Mouse (Mus musculus) myocyte (in vitro differentiated cells): ENCODE results near the gene Rxra. TPM values are rescaled to one million over a fixed set of nuclear protein-coding genes. Genes with fewer than 3 reads are reported as not detected.

Source experiments
- H3K27me3 ChIP-seq: one replicate; pipeline ENCODE4 v1.6.1; 2011; ENCODE audit not compliant: control insufficient read depth, insufficient read depth, insufficient read length
- H3K36me3 ChIP-seq: one replicate; pipeline ENCODE4 v1.6.1; 2011; ENCODE audit not compliant: control insufficient read depth, insufficient read depth
- H3K4me2 ChIP-seq: one replicate; pipeline ENCODE4 v1.6.1; 2011; ENCODE audit warnings: low read depth, control low read depth
- H3K4me3 ChIP-seq: one replicate; pipeline ENCODE4 v1.5.1; 2011; ENCODE audit warnings: mild to moderate bottlenecking, control low read depth, moderate library complexity
- H3K79me2 ChIP-seq: one replicate; pipeline ENCODE4 v1.6.1; 2011; ENCODE audit not compliant: control insufficient read depth, insufficient read depth
- H3ac ChIP-seq: one replicate; pipeline ENCODE4 v1.6.1; 2011; ENCODE audit not compliant: control insufficient read depth, insufficient read length
- CEBPB ChIP-seq: IDR thresholded peaks from 2 replicates; pipeline ENCODE4 v1.6.1; 2011; ENCODE audit warnings: mild to moderate bottlenecking, moderate library complexity; ENCODE audit not compliant: poor library complexity, insufficient read depth, severe bottlenecking
- E2F4 ChIP-seq: IDR thresholded peaks from one replicate; pipeline ENCODE4 v1.6.1; 2011; ENCODE audit warnings: mild to moderate bottlenecking, control low read depth, moderate library complexity; ENCODE audit not compliant: insufficient read depth
- MAX ChIP-seq: IDR thresholded peaks from one replicate; pipeline ENCODE4 v1.6.1; 2011; ENCODE audit warnings: low read depth, mild to moderate bottlenecking, control low read depth
- MYOD1 ChIP-seq, 3 experiments: IDR thresholded peaks; one replicate each; pipeline ENCODE4 v1.6.1; 2011; ENCODE audit warnings: control low read depth in 2 of 3, low read depth in 2 of 3, mild to moderate bottlenecking in 2 of 3, moderate library complexity in 1 of 3; ENCODE audit not compliant: insufficient read length in 2 of 3, control insufficient read depth in 1 of 3
- MYOG ChIP-seq, 3 experiments: IDR thresholded peaks; one replicate each; pipeline ENCODE4 v1.6.1; 2011; ENCODE audit warnings: control low read depth in 2 of 3, low read depth in 2 of 3, mild to moderate bottlenecking in 2 of 3; ENCODE audit not compliant: insufficient read length in 2 of 3, control insufficient read depth in 1 of 3, insufficient read depth in 1 of 3
- POLR2A ChIP-seq: IDR thresholded peaks from one replicate; pipeline ENCODE4 v1.6.1; 2011; ENCODE audit warnings: low read depth, mild to moderate bottlenecking, control low read depth, moderate library complexity; ENCODE audit not compliant: insufficient read length
- POLR2AphosphoS2 ChIP-seq: IDR thresholded peaks from one replicate; pipeline ENCODE4 v1.6.1; 2011; ENCODE audit warnings: low read depth, control low read depth; ENCODE audit not compliant: insufficient read length
- REST ChIP-seq: IDR thresholded peaks from one replicate; pipeline ENCODE4 v1.6.1; 2011; ENCODE audit warnings: mild to moderate bottlenecking, control low read depth, moderate library complexity; ENCODE audit not compliant: insufficient read depth, insufficient read length
- SRF ChIP-seq: IDR thresholded peaks from one replicate; pipeline ENCODE4 v1.6.1; 2011; ENCODE audit warnings: low read depth; ENCODE audit not compliant: control insufficient read depth, insufficient read length
- TCF12 ChIP-seq: IDR thresholded peaks from one replicate; pipeline ENCODE4 v1.6.1; 2011; ENCODE audit warnings: mild to moderate bottlenecking, control low read depth; ENCODE audit not compliant: poor library complexity, insufficient read depth, severe bottlenecking
- TCF3 ChIP-seq: IDR thresholded peaks from one replicate; pipeline ENCODE4 v1.6.1; 2011; ENCODE audit warnings: low read depth, control low read depth; ENCODE audit not compliant: insufficient read length
- USF1 ChIP-seq: IDR thresholded peaks from one replicate; pipeline ENCODE4 v1.6.1; 2011; ENCODE audit warnings: low read depth, mild to moderate bottlenecking, control low read depth, moderate library complexity
- polyA plus RNA-seq: library from polyadenylated mRNA; unstranded; fragments of >200 nt; fragmentation: generic; extraction: Trizol; gene quantifications from one replicate; pipeline ENCODE4 v1.2.1, GENCODE M21; 2012; ENCODE audit warnings: missing spikeins

The Rxra gene
- polyA plus RNA-seq, 1 experiment, result 22.0 TPM

DNA sequence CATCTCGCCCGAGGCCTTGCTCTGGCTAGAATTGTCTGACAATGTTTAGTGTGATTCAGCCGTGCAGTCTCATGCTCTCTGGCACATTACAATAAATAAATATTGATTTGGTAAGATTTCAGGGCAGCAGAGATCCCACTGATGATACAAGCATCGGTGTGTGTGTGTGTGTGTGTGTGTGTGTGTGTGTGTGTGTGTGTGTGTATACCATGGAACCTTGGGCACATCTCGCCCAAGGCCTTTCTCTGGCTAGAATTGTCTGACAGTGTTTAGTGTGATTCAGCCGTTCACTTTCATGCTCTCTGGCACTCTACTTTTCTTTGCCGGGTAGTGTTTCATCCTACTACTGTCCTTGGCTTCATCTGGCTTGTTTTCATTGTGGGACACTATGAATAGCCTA, 130.5 kb downstream of the Rxra start:
- Histone ChIP-seq H3K4me2 (no peak overlapping the region), H3K79me2 (no peaks in the 10 kb centered on the region), H3K27me3 (no peaks in the 10 kb centered on the region), H3K36me3 (no peaks in the 10 kb centered on the region), H3ac (no peak overlapping the region), H3K4me3 (no peak overlapping the region)
- TF ChIP-seq MYOG (IDR thresholded peaks at IDR 0.05; ENCODE audit: control insufficient read depth in 1 of 3, insufficient read depth in 1 of 3, insufficient read length in 2 of 3, low read depth in 2 of 3) (no peak), POLR2A (no peak), REST (no peak), E2F4 (no peak), TCF3 (no peak), MAX (no peak), POLR2AphosphoS2 (no peak), MYOD1 (IDR thresholded peaks at IDR 0.05; ENCODE audit: control insufficient read depth in 1 of 3, insufficient read length in 2 of 3, low read depth in 2 of 3) (no peak), CEBPB (no peak), SRF (no peak)

DNA sequence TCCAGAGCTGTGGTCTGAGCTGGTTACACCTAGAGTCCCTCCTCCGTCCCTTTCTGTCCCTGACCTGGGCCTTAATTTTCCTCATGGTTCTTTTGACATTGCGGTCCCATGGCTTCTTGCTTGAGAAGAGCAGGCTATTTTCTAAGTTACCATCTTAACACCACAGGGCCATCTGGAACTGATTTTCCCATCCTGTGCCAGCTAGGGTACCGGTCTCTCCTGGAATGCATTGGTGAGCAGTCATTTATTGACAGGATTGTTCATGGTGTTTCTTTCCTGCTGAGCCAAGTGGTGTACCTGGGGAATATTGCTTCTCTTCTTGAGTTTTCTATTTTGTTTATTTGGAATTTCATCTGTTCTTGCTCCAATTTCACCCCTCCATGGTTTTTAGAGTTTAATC, 131.4 kb downstream of the Rxra start:
- Histone ChIP-seq H3K4me3 (no peak overlapping the region), H3K4me2 (no peak overlapping the region), H3K36me3 (no peaks in the 10 kb centered on the region), H3K79me2 (no peaks in the 10 kb centered on the region), H3ac (no peak overlapping the region), H3K27me3 (no peaks in the 10 kb centered on the region)
- TF ChIP-seq MYOD1 (IDR thresholded peaks at IDR 0.05; ENCODE audit: control insufficient read depth in 1 of 3, insufficient read length in 2 of 3, low read depth in 2 of 3) (no peak), TCF3 (no peak), MYOG (IDR thresholded peaks at IDR 0.05; ENCODE audit: control insufficient read depth in 1 of 3, insufficient read depth in 1 of 3, insufficient read length in 2 of 3, low read depth in 2 of 3) (no peak), MAX (no peak)

DNA sequence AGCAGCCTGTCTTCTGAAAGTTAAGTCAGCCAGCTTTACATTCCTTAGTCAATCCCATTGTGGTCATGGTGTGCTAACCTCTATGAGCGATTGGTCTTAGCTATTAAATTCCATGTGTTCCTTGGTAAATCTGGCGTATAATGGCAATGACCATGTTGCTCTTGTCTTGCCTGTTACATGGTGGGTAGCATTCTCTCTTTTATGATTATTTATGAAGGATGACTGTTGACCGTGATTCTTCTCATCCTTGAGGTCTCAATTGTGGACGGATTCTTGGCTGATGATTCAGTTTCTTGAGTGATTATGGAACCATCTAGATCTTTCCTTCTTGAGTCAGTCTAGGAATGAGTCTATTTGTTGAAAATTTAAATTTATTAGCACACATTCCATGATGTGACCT, 133.7 kb downstream of the Rxra start:
- Histone ChIP-seq H3K27me3 (no peaks in the 10 kb centered on the region), H3ac (no peak overlapping the region), H3K36me3 (no peaks in the 10 kb centered on the region), H3K4me3 (no peak overlapping the region), H3K4me2 (peak overlapping the region; percentile 18), H3K79me2 (no peaks in the 10 kb centered on the region)
- TF ChIP-seq MYOG (IDR thresholded peaks at IDR 0.05; ENCODE audit: control insufficient read depth in 1 of 3, insufficient read depth in 1 of 3, insufficient read length in 2 of 3, low read depth in 2 of 3) (no peak), TCF12 (no peak), TCF3 (no peak), USF1 (no peak), E2F4 (no peak), POLR2AphosphoS2 (no peak), MAX (no peak), POLR2A (no peak), CEBPB (no peak), REST (no peak), MYOD1 (IDR thresholded peaks at IDR 0.05; ENCODE audit: control insufficient read depth in 1 of 3, insufficient read length in 2 of 3, low read depth in 2 of 3) (no peak), SRF (no peak)

Other genes starting within 250 kb of the Rxra start
- gene Vav2, start 249.4 kb upstream of the Rxra start, polyA plus RNA-seq, result 14.1 TPM
- 28.7 TPM for gene Brd3os, start 234.1 kb upstream of the Rxra start, polyA plus RNA-seq
- 26.8 TPM for gene Brd3, start 168.8 kb upstream of the Rxra start, polyA plus RNA-seq
- gene Wdr5, start 161.3 kb upstream of the Rxra start, polyA plus RNA-seq, result 34.8 TPM
- 172 TPM for gene Col5a1, start 210.0 kb downstream of the Rxra start, polyA plus RNA-seq